Mouse (Mus musculus): Measurements from ENCODE around the gene Bpgm.

Bpgm gene

GRCm38 (mm10) chr6:34526389-34526788, 50.4 kb downstream of the Bpgm start:
- DNase-seq (ENCODE audit: extremely low spot score, low spot score), result no peak

DNA sequence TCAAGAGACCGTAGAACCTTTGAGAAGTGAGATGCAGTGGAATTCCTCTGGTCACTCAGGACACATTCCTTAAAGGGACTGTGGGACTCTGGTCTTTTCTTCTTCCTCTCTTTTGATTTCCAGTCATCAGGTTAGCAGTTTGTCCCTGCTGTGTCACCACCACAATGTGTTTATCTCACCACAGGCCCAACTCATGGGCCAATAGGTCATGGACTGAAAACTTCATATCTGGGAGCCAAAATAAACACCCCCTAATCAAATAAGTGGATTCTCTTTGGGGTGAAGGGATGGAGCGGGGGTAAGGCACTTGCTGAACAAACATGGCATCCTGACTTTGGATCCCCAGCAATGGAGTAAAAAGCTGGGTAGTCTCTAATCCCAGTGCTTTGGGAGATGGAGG, 52.1 kb downstream of the Bpgm start:
- no peak for DNase-seq (ENCODE audit: extremely low spot score, low spot score)

DNA sequence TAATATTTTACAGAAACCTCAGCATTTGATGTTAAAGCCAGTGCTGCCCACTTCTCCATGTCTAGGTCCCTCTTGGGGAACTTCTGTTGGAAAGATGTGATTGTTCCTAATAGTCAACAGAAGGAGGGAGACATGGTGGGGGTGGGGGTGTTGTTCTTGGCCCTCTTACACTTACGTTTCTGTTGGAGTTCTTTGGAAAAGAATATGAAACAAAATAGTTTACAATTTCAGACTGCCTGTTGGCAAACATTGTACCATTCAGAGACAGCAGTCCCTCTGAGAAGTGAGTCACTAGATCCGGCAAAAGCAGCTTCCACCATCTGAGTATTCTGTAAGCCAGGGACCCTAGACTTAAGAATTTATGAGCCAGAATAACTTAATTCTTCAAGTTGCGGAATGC, 54.0 kb downstream of the Bpgm start:
- DNase-seq (ENCODE audit: extremely low spot score, low spot score), result no peak

GRCm38 (mm10) chr6:34533055-34533454, 57.0 kb downstream of the Bpgm start:
- no peak for DNase-seq (ENCODE audit: extremely low spot score, low spot score)

DNA sequence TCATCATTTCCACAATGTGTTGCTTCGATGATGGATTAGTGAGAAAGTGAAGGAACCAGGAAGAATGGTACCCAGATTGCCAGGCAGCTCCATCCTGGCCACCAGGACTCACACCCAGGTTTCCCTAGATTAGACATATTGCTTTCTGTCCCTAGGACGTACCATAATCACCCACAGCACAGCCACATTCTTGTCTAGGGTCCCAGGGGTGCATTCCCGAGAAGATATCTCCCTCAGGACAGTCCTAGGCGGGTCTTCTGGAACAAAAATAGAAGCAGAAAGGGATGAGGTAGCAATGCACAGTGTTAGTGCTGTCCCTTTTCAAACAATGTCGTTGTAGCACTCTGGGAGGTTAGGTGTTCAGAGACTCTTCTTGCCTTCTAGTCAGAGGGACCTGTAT, 57.9 kb downstream of the Bpgm start:
- no peak for DNase-seq (ENCODE audit: extremely low spot score, low spot score)

DNA sequence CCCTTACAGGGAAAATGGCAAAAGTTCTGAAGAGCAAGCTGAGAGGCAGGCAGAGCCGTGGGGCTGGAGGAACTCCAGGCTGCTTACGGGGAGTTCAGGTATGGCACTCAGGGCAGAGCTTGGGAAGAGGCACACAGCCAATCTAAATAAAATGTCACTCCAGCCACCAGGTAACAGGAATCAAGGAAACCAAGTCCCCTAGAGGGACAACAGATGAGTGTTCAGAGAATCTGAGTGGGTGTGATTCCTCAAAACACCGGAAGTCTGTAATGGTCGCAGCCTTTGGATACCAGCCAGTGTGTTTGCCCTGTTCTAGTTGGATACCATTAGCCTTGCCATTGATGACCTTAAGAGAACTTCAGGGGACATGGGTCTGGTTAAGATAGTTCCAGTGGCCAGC, 66.9 kb downstream of the Bpgm start:
- DNase-seq (ENCODE audit: extremely low spot score, low spot score), result no peak

DNA sequence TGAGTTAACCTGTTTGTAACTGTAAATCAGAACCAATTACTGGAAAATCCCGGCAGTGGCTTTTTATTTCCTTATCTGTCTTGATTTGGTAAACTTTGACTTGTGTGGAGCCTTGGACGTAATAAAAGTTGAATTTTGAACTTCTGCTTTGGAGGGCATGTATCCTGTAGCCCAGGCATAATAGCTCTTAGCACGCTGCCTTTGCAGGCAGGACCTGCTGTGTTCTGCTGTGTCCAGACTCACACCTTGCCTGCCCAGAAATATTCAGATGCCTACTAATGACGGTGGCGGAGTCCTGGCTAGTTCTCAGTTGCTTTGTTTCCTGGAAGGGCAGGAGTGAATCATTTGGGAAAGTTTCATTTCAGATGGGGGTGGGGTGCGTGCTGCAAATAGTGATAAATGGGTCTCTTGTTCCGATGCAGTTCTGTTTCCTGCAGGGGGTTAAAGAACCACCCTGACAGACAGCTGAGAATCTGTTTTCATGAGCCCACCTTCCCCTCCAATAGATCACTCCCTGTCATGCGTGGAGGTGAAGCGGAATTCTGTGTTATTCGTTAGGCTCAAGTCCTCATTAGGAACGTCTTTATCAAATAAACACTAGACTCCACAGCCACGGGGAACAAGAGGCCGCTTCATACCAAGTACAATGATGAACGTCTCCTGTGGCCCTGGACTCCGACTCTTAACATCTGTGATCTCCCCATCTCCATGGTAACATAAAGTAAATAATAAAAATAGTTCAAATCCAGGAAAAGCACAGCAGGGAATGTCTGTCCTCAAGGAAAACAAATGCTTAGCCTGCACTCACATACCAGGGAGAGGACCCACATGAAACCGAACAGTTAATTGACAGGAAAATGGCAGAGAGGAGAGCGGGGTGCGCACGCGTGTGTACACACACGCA, 67.5 kb downstream of the Bpgm start:
- DNase-seq (ENCODE audit: extremely low spot score, low spot score), result peak; percentile 35

- no peak for DNase-seq (ENCODE audit: extremely low spot score, low spot score)
Measured at GRCm38 (mm10) chr6:34544207-34544602, 68.2 kb downstream of the Bpgm start.

DNA sequence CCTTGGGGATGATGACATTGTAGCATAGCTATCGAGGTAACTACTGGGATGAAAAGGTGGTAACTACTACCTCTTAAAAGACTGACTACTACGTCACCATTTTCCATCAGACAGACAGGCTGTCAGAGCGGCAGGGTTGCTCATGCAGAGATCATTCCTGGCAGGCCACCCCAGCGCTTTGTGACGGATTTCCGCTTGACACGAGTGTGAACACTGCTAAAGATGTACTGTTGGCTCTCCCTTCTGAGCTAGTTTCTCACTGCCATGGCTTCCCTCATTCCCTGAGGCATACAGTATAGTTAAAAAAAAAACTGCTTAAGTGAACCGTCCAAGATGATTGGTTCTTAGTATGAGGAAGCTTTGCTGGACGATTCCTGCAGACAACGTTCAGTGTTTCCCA, 69.3 kb downstream of the Bpgm start:
- DNase-seq (ENCODE audit: extremely low spot score, low spot score), result no peak

DNA sequence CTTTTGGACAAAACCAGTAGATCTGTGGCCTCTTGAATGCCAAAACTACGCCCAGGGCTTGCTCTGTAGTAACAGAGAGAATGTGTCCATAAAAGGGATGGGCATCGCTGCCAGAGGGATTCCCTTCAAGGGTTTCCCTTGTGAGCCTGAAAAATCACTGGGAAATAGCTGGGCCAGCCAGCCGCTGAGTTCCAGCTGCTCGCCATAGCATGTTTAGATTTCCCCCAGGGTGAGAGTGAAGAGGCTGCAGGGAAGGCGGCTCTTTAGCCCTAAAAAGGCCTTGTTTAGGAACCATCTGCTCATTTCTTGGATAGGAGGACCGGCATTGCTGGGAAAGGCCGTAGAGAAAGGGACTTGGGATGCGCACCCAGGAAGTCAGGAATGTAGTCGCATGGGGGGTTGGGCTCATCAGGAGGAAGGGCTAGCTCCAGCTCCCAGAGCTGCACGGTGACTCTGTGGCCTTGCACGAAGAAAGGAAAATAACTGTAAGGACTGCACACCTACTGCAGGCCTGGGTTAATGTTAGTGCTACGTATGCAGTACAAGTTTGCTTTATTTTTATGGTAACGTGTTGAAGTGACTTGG, 72.5 kb downstream of the Bpgm start:
- no peak for DNase-seq (ENCODE audit: extremely low spot score, low spot score)

- DNase-seq (ENCODE audit: extremely low spot score, low spot score), result peak; percentile 60
Measured at GRCm38 (mm10) chr6:34549017-34549416, 73.0 kb downstream of the Bpgm start.

DNA sequence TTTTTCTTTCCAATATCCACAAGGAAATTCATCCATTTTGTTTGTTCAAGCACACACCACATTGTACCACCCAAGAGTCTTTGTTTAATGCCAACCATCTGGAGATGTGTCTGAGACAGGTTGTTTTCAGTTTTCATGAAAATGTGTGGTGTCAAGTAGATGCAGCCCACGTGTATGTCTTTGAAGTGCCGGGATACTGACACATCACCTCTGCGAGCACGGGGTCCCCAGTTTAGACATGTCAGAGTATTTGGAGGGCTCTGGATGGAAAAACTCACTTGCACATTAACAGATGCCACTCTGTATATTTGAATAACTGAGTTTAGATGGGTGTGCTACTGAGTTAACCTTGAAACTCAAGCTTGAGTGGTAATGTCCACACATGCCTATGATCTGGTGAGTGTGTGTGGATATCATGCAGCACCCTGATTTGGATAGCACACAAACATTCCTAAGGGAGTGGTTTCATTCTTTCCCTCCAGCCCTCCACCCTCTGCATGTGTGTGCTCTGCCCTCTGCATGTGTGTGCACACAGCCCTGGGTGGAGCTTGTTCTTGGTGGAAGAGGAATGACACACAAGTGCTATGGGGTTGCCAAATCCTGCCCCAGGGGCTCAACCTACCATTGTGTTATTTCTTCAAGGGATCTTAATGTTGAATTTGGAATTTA, 76.6 kb downstream of the Bpgm start:
- no peak for DNase-seq (ENCODE audit: extremely low spot score, low spot score)

- no peak for DNase-seq (ENCODE audit: extremely low spot score, low spot score)
Measured at GRCm38 (mm10) chr6:34554291-34554997, 78.4 kb downstream of the Bpgm start.

Measured in neural tube, embryonic 10.5 days (tissue).